Mouse (Mus musculus): ENCODE results near the gene Traf3. TPM values are rescaled to one million over a fixed set of nuclear protein-coding genes. Genes with fewer than 3 reads are reported as not detected.

The Traf3 gene
- polyA plus RNA-seq, 1 experiment from 2014 or later = 17.3 TPM

DNA sequence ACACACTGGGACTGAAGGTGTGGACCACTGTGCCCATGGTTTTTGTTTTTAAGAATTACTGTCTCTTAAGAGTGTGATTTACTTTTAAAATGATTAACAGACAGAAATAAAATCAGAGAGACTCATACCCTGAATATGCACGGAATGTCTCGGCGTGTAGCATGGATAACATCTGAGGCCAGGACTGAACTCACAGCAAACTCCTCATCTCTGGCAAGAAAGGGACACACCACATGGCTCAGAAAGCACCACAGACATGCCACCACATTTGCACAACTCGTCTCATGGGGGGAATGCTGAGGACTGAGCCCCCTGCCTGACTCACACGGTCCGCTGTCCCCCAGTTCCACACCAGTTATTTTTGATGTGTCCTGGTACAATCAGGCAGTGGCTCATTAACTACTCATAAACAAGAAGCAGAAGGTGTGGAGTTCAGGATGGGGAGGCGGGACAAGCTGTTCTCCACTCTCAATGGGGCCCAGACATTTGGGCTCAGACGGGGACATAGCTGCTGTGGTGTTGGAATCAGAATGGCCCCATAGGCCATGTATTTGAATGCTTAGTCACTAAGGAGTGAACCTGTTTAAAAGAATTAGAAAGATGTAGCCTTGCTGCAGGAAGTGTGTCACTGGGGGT is 137.7 kb downstream of the Traf3 start:
- Histone ChIP-seq H3K27me3 (no peaks in the 10 kb centered on the region), H3K9me3 (no peaks in the 10 kb centered on the region), H3K4me3 (no peak overlapping the region), H3K4me1 (no peaks in the 10 kb centered on the region), H3K4me2 (replicated peaks) (no peak overlapping the region), H3K9ac (replicated peaks) (no peak overlapping the region), H3K27ac (replicated peaks) (no peak overlapping the region), H3K36me3 (peaks cover 87% of the 10 kb centered on the region)
- 94% methylated on average over 8 of the region's 8 CpGs for WGBS
- no peak for ATAC-seq (replicated peaks)

- Histone ChIP-seq H3K27ac (replicated peaks) (no peak overlapping the region), H3K4me1 (no peaks in the 10 kb centered on the region), H3K27me3 (no peaks in the 10 kb centered on the region), H3K9me3 (no peaks in the 10 kb centered on the region), H3K36me3 (peaks cover 91% of the 10 kb centered on the region), H3K9ac (replicated peaks) (no peak overlapping the region), H3K4me3 (no peak overlapping the region), H3K4me2 (replicated peaks) (no peak overlapping the region)
- ATAC-seq (replicated peaks) = no peak
- 90% methylated on average over 8 of the region's 8 CpGs for WGBS
These were observed 140.7 kb downstream of the Traf3 start for GRCm38 (mm10) chr12:111306821-111307220.

GRCm38 (mm10) chr12:111309256-111309655 is 143.1 kb downstream of the Traf3 start:
- Histone ChIP-seq H3K4me3 (no peak overlapping the region), H3K4me1 (no peaks in the 10 kb centered on the region), H3K27ac (replicated peaks) (no peak overlapping the region), H3K9ac (replicated peaks) (no peak overlapping the region), H3K4me2 (replicated peaks) (no peak overlapping the region), H3K27me3 (no peaks in the 10 kb centered on the region), H3K36me3 (peaks cover 93% of the 10 kb centered on the region), H3K9me3 (no peaks in the 10 kb centered on the region)
- 85% methylated on average over 12 of the region's 12 CpGs for WGBS
- no peak for ATAC-seq (replicated peaks)

DNA sequence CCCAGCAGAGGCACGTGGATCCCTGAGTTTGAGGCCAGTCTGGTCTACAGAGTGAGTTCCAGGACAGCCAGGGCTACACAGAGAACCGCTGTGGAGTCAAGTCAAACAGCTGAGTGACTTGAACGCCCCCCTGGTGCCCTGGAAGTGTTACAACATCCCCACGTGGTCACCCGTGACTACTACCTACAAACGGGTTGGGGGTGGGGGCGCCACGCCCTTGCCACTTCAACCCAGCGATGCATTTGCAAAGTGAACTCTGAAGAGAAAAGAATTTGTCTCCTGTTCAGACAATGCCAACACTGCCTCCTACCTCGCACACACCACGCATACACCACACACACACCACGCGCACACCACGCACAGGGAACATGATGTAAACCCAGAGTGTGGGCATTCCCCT is 143.8 kb downstream of the Traf3 start:
- ATAC-seq (replicated peaks) = no peak
- Histone ChIP-seq H3K4me2 (replicated peaks) (no peak overlapping the region), H3K27ac (replicated peaks) (no peak overlapping the region), H3K4me1 (no peaks in the 10 kb centered on the region), H3K9me3 (no peaks in the 10 kb centered on the region), H3K4me3 (no peak overlapping the region), H3K36me3 (peaks cover 93% of the 10 kb centered on the region), H3K27me3 (no peaks in the 10 kb centered on the region), H3K9ac (replicated peaks) (no peak overlapping the region)
- WGBS = 88% methylated on average over 14 of the region's 14 CpGs

GRCm38 (mm10) chr12:111311775-111312174 is 145.6 kb downstream of the Traf3 start:
- no peaks in the 10 kb centered on the region for H3K4me1 ChIP-seq
- ATAC-seq (replicated peaks) = no peak
- no peaks in the 10 kb centered on the region for H3K27me3 ChIP-seq
- no peak overlapping the region for H3K4me2 ChIP-seq (replicated peaks)
- H3K4me3 ChIP-seq = no peak overlapping the region
- peaks cover 93% of the 10 kb centered on the region for H3K36me3 ChIP-seq
- H3K9ac ChIP-seq (replicated peaks) = no peak overlapping the region
- H3K27ac ChIP-seq (replicated peaks) = no peak overlapping the region
- H3K9me3 ChIP-seq = no peaks in the 10 kb centered on the region
- WGBS = 97% methylated on average over 10 of the region's 10 CpGs

DNA sequence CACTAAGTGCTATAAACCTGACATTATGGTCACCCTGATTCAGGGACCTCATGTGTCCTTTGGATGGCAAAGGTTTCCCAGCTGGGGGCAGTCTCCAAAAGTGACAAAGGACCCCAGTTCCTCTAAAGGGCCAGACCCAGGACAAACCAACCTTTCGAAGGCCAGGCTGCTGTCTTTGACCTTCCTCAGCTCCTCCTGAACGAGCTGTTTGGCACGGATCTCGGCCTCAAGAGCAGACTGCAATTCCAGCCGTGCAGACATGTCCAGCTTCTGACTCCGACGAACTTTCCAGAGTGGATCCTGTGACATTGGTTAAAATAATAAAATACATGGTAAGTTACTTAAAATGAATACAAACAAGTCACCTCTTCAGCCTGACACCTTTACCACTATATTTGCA is 148.1 kb downstream of the Traf3 start:
- Histone ChIP-seq H3K27me3 (no peaks in the 10 kb centered on the region), H3K9ac (replicated peaks) (no peak overlapping the region), H3K4me2 (replicated peaks) (no peak overlapping the region), H3K4me3 (no peak overlapping the region), H3K4me1 (no peaks in the 10 kb centered on the region), H3K36me3 (peaks cover 95% of the 10 kb centered on the region), H3K9me3 (no peaks in the 10 kb centered on the region), H3K27ac (replicated peaks) (no peak overlapping the region)
- no peak for ATAC-seq (replicated peaks)
- 97% methylated on average over 7 of the region's 7 CpGs for WGBS

Other genes with a start within 250 kb of the Traf3 start
- gene Ankrd9, start 187.3 kb upstream of the Traf3 start, polyA plus RNA-seq (2015; fragmentation: Nextera tagmentation; extraction: Ambion mirVana) = 5.0 and 6.5 TPM in 2 replicates
- 8.1 and 8.4 TPM in 2 replicates for gene Rcor1, start 127.0 kb upstream of the Traf3 start, polyA plus RNA-seq (2015; fragmentation: Nextera tagmentation; extraction: Ambion mirVana)
- gene 4930595D18Rik, start 18.1 kb downstream of the Traf3 start, polyA plus RNA-seq (2015; fragmentation: Nextera tagmentation; extraction: Ambion mirVana) = not detected in 2 replicates
- 5.0 and 6.4 TPM in 2 replicates for gene Amn, start 104.7 kb downstream of the Traf3 start, polyA plus RNA-seq (2015; fragmentation: Nextera tagmentation; extraction: Ambion mirVana)
- 33.9 and 35.5 TPM in 2 replicates for gene Cdc42bpb, start 211.3 kb downstream of the Traf3 start, polyA plus RNA-seq (2015; fragmentation: Nextera tagmentation; extraction: Ambion mirVana)
- gene Lbhd2, start 240.4 kb downstream of the Traf3 start, polyA plus RNA-seq (2015; fragmentation: Nextera tagmentation; extraction: Ambion mirVana) = 1.6 and 2.2 TPM in 2 replicates